Mouse (Mus musculus) gonadal fat pad, adult 2 months (tissue): Measurements from ENCODE around the gene Ccnq. TPM values are rescaled to one million over a fixed set of nuclear protein-coding genes. Genes with fewer than 3 reads are reported as not detected.

Experiments used
- polyA plus RNA-seq: library from polyadenylated mRNA; depleted of rRNA; stranded (reverse); fragments of >200 nt; gene quantifications from 2 replicates; pipeline ENCODE4 v1.2.3, GENCODE M21; 2012; rRNA removed

Gene Ccnq
- polyA plus RNA-seq, 1 experiment: 44.3 TPM

Other genes with a start within 250 kb of the Ccnq start
- not detected in 2 replicates for gene Sebox, start 248.3 kb downstream of the Ccnq start, polyA plus RNA-seq
- gene Tmem199, start 239.6 kb downstream of the Ccnq start, polyA plus RNA-seq: 20.4 and 20.5 TPM in 2 replicates
- 77.0 and 81.6 TPM in 2 replicates for gene Poldip2, start 239.5 kb downstream of the Ccnq start, polyA plus RNA-seq
- 42.1 and 46.2 TPM in 2 replicates for gene Tnfaip1, start 215.4 kb downstream of the Ccnq start, polyA plus RNA-seq
- gene Ift20, start 215.4 kb downstream of the Ccnq start, polyA plus RNA-seq: 98.4 and 124 TPM in 2 replicates
- gene Tmem97, start 201.0 kb downstream of the Ccnq start, polyA plus RNA-seq: 28.2 and 31.0 TPM in 2 replicates
- 17.4 and 18.5 TPM in 2 replicates for gene Nlk, start 54.4 kb downstream of the Ccnq start, polyA plus RNA-seq
- gene Lyrm9, start 74.9 kb upstream of the Ccnq start, polyA plus RNA-seq: 19.8 and 26.5 TPM in 2 replicates
- 3.0 and 4.8 TPM in 2 replicates for gene Nos2, start 169.1 kb upstream of the Ccnq start, polyA plus RNA-seq
- gene Lgals9, start 233.2 kb upstream of the Ccnq start, polyA plus RNA-seq: 65.4 and 95.7 TPM in 2 replicates